Mouse (Mus musculus): ENCODE measurements around the gene Pnpla6.
A peak's percentile ranks its signal among the peaks of the same experiment; 100 is the strongest.

The Pnpla6 gene

GRCm38 (mm10) chr8:3507979-3508754 is 7.0 kb upstream of the Pnpla6 start:
- DNase-seq (ENCODE audit: low spot score): no peak

- no peak for DNase-seq (ENCODE audit: low spot score)
Measured at GRCm38 (mm10) chr8:3514681-3515247, 420 bp upstream of the Pnpla6 start.

GRCm38 (mm10) chr8:3515771-3516417 is 710 bp downstream of the Pnpla6 start:
- no peak for DNase-seq (ENCODE audit: low spot score)

DNA sequence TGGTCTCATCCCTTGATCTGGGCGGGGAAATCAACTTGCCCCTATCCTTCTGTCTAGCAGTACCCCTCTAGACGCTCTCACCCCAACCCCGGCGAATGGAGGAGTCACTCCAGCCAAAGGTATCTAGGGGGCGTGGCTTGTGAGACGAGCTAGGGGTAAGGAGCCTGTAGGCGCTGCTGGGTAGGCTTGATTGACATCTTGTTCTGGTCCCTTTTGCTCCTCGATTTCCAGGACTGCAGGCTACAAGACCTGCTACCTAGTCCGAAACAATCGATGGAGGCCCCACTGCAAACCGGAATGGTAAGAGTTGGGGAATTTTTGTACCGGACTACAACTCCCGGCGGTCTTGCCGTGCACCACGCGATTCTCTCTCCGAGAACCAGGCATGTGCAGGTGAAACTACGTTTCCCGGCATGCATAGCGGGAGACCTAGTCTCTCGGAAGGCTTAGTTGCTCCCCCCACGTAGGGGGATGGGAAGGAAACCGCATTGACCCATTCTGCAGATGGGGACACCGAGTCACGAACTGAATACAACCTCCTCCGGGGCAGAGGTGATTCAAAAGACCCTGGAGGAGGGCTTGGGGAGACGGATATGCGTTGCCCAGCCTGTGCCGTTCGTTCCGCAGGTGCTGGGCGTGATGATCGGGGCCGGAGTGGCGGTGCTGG is 1.4 kb downstream of the Pnpla6 start:
- peak; percentile 79 for DNase-seq (ENCODE audit: low spot score)

DNA sequence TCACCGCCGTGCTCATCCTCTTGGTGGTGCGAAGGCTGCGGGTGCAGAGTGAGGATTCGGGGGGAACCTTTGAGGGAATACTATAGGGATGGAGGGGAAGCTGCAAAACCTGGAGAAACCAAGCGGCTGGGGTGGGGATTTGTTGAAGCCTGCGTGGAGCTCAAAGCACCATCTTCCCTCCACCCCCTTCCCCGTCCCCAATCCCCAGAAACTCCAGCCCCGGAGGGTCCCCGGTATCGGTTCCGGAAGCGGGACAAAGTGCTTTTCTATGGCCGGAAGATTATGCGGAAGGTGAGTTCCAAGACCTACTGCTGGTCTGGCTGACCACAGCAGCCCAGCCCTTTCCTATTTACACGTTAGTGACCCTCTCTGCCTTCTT is 1.9 kb downstream of the Pnpla6 start:
- DNase-seq (ENCODE audit: low spot score): no peak

GRCm38 (mm10) chr8:3522007-3522697 is 7.0 kb downstream of the Pnpla6 start:
- no peak for DNase-seq (ENCODE audit: low spot score)

DNA sequence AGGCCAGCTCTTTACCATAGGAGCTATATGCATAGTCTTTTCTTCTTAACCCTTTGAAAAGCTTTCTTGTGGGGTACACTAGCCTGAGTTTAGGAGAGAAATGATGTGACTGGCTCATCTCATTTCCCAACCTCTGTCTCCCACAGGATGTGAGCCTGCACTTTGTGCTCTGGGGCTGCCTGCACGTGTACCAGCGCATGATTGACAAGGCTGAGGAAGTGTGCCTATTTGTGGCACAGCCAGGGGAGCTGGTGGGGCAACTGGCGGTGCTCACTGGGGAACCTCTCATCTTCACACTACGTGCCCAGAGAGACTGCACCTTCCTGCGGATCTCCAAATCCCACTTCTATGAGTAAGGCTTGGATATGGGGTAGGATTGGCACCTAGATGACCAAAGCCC is 15.6 kb downstream of the Pnpla6 start:
- DNase-seq (ENCODE audit: low spot score): no peak

DNA sequence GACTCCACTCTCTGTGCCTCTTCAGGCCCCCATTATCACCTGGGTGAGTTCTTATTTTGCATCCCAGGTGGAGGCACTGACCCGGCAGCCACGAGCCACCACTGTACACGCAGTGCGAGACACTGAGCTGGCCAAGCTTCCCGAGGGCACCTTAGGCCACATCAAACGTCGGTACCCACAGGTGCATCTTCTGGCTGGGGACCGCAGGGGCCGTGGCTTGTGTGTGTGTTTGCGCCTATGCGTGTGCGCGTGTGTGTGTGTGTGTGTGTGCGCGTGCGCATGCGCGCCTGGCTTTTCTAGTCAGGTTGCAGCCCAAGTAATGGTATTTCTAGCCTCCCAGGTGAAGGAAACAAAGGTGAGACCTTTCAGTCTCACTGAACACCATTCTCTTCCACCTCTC is 16.8 kb downstream of the Pnpla6 start:
- no peak for DNase-seq (ENCODE audit: low spot score)

- DNase-seq (ENCODE audit: low spot score): no peak
Measured at GRCm38 (mm10) chr8:3536053-3536841, 21.1 kb downstream of the Pnpla6 start.

- DNase-seq (ENCODE audit: low spot score): no peak
Measured at GRCm38 (mm10) chr8:3536940-3537339, 21.8 kb downstream of the Pnpla6 start.

- no peak for DNase-seq (ENCODE audit: low spot score)
Measured at GRCm38 (mm10) chr8:3537666-3538065, 22.5 kb downstream of the Pnpla6 start.

DNA sequence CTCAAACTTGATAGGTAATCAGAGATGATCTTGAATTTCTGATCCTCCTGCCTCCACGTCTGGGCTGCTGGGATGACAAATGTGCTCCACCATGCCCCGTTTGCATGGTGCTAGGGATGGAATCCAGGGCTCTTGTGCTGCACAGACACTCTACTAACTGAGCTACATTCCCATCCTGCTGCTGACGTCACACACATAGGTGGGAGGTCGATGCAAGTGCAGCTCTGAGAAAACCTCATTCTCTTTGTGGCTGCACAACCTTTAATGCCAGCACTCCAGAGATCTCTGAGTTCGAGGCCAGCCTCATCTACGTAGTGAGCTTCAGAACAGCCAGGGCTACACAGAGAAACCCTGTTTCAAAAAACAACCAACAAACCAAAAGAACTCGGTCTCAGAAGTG is 24.0 kb downstream of the Pnpla6 start:
- no peak for DNase-seq (ENCODE audit: low spot score)

DNA sequence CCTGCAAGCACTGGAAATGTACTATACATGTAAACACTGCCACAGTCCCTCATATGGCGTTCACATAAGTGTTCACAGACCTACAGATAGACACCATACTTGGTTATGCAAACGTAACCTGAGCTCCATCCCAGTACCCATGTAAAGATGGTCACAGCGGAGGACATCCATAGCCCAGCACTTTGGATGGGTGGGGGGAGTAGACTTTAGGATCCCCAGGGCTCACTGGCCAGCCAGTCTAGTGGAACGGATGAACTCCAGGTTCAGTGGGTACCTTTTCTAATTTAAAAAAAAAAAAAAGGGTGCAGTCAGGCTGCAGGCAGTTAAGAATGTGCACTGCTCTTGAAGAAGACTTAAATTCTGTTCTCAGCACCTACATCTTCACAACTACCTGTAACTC is 24.9 kb downstream of the Pnpla6 start:
- DNase-seq (ENCODE audit: low spot score): no peak

DNA sequence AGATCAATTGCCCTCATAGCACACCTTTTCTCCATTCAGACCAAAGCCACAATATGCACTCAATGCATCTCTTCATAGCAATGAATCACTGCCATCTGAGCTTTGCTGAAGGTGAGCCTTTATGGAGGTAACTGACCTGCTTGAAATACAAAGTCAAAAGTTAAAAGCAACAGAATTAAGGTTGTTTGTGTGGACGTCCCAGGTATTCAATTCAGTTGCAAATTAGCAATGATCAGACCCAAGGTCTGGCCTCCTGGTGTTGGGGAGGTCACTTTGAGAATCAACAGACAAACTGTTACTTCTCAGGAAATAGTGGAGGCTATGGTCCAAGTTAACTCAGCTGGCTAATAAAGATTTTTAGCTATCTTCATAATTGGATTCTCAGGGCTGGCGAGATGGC is 31.3 kb downstream of the Pnpla6 start:
- no peak for DNase-seq (ENCODE audit: low spot score)

GRCm38 (mm10) chr8:3552240-3552639 is 37.1 kb downstream of the Pnpla6 start:
- no peak for DNase-seq (ENCODE audit: low spot score)

GRCm38 (mm10) chr8:3556114-3556513 is 40.9 kb downstream of the Pnpla6 start:
- no peak for DNase-seq (ENCODE audit: low spot score)

DNA sequence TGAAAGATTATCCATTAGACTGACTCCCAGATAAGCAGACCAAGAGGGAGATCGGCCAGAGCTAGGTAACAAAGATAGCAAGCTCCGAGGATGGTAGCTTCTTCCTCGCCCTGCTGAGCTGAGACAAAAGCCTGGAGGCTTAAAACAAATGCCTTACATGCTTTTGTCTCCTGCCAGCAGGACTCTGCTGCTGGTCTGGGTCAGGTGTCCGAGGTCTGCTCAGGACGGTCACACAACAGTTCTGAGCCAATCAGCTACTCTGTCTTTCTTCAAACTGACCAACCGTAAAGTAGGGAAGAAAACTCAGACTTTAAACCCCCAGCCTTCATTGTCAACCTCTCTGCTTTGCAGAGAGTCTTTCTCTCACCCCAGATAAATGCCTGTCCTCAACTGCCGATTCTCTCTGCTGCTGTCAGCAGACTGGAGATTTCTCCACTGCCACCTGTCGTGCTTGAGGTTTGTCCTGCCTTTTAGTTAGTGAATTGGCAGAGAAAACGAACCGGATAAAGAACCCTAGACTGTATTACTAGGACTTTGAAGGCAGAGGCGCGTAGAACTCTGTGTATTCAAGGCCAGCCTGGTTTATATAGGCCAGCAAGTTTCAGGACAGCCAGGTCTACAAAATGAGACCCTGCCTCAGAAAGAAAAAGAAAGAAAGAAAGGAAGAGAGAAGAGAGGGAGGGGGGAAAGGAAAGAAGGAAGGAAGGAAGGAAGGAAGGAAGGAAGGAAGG is 52.6 kb downstream of the Pnpla6 start, which contains the start of gene C330021F23Rik:
Gene C330021F23Rik, plus strand, starts transcription at position 350 of the 731 bp plus-strand sequence.
- no peak for DNase-seq (ENCODE audit: low spot score)

GRCm38 (mm10) chr8:3568378-3568777 is 53.2 kb downstream of the Pnpla6 start:
- no peak for DNase-seq (ENCODE audit: low spot score)

GRCm38 (mm10) chr8:3569784-3570183 is 54.6 kb downstream of the Pnpla6 start:
- no peak for DNase-seq (ENCODE audit: low spot score)

GRCm38 (mm10) chr8:3574546-3574945 is 59.4 kb downstream of the Pnpla6 start:
- no peak for DNase-seq (ENCODE audit: low spot score)

Data from ovary, postnatal 14 days (tissue).